Mouse (Mus musculus) embryo, embryonic 9.5 days (tissue): ENCODE data around the gene Coro2b.
"Not testable (repeated sequence)": the region's sequence is repeated elsewhere in the genome, so short reads cannot be mapped to it uniquely, and the experiment has no call there.

Experiments used
- DNase-seq: peaks from one replicate; pipeline ENCODE4 v3.0.0-alpha.2; 2017; ENCODE audit errors: extremely low spot score

Gene Coro2b

DNA sequence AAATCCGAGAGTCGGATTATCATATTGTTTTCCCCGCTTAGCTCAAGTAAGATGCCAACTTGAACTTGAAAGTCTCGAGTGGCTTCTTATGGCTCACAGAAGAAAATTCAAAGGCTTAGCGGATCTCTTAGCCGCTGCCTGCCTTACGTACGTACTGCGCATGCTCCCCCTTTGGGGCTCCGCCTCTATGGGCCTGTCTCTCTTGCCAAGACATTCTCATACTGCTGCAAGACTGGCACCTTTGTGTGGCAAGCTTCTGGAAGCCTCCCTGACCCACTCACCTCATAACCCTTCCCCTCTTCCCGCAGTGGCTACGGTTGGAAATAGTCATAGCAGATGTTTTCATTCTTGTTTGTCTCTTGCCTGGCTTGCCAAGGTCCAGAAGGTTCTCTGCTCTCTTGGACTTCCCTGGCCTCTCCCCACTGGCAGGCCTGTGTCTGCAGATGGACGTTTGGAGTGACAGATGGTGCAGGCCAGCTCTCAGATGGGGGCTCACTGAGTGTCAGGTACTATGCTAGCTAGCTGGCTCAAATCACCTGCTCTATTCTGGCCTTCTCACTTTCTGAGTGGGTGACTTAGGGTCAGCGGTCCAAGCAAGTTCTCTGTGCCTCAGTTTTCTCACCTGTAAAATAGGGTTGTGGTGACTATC is 65.2 kb downstream of the Coro2b start:
- no peak for DNase-seq

DNA sequence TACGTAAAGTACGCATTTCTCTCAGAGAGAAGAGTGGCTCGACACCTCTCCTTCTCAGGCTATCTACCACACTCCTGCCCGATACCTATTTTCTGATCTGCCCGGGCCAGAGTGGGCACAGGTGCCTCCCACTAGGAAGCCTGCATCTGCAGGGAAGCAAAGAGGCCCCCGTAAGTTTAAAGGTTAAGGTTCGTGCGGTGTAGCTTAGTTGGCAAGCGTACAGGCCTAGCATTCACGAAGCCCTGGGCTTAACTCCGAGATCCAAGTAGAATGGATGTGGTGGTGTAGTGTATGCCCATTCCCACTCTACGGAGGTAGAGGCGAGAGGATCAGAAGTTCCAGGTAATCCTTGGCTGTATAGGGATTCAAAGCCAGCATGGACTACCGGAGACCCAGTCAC is 65.8 kb downstream of the Coro2b start:
- DNase-seq: no peak

DNA sequence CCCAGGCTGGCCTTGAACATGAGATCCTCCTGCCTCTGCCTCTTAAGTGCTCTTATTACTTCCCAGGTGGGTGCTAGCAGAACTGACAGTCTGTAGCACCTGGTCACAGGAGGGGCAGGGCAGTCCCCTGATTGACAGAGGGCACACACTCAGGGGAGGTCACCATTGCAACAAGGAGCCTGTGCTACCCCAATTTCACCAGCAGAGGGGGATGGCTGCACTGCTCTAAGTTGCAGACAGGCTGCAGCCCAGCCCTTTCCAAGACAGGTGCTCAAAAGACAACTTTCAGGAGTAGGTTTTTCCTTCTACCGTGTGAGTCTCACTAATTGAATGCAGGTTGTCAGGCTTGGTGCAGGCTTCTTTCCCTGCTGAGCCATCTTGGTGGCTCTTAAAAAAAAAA is 66.4 kb downstream of the Coro2b start:
- peak; percentile 78 for DNase-seq

DNA sequence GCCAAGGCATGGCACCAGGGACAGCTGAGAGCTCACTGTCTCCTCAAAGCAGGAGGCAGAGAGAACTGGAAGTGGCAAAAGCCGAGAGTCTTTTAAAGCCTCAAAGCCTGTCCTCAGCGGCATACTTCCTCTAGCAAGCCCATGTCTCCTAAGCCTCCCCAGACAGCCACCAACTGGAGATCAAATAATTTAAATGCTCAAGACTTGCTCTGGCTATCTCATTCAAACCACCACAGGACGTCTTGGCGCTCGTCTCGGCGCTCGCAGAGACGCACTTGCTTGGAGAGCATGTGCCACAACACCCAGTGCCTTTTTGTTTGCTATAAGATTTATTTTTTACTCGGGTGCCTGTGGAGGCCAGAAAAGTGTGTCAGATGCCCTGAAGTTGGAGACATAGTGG is 67.1 kb downstream of the Coro2b start:
- no peak for DNase-seq

DNA sequence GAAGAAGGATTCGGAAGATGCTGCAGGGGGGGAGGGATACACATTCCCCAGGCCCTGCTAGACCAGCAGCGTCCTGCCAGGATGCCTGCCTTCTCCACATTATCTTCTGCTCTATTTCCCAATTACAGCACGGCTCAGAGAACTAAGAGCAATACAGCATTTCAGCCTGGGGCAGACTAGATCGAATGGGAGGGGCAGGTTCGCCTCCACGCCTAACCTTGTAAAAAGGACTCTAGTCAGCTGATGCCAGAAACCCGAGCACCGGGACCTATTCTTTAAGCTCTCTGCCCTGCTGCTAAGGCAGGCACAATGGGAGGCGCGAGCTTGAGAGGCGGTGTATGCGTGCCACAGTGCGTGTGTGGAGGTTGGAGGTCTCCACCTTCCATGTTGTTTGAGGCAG is 67.7 kb downstream of the Coro2b start:
- DNase-seq: peak; percentile 17

DNA sequence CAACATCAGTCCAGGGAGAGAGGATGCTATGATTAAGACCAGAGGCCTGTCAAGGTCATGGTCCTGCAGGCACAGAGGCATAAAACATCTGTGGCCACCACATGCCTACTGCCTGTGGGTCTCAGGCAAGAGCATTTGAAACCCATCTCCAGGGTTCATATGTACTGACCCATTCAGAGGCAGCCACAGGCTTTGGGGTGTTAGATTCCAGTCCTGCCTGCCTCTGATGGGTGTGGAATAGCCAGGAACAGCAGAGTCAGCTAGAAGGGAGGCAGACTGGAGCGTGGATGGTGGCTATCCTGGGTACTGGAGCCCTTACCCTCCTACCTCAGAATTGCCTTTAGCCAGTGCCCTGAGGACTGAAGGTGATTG is 69.4 kb downstream of the Coro2b start:
- no peak for DNase-seq

DNA sequence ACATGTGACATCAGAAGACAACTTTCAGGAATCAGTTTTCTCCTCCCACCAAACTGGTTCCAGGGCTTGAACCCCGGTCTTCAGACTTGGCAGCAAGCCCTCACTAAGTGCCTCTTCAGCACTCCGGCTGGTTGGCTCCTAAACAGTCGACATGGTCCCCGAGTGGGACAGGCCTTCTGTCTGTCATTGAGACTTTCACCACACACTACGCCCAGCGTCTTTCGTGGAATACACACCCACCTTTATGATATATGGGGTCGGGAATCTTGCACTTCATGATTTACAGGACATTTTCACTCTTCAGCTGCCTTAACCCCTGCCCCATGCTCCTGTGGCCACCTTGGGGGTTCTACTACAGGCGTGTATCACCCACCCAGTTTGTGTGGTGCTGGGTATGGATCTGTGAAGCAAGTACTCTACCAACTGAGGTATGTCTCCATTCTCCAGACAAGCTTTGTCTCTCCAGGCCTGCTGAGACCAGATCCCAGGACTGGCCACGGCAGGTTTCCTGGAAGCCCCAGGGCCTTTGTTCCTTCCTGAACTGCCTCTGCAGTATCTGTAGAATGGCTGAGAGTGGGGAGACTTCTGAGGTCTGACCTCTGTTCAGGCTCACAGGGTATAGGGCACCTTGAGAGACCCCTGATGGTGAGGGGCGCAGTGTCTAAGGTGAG is 70.0 kb downstream of the Coro2b start:
- no peak for DNase-seq

DNA sequence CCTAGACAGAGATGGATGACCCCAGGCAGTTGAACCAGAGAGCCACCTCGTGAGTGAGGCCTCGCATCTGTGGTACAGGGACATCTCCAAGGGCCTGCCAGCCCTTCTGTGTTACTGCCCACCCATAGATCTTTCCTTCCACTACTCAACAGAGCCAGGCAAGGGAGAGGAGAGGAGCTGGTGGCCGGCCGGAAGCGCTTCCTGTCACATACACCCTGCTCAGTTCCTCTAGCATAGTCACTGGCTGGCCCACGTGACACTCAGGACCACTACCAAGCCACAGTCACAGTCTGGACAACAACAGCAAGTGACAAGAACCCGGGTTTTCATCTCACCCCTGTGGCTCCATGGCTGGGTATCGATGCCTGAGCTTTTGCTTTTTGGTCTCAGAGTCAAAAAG is 70.8 kb downstream of the Coro2b start:
- DNase-seq: no peak

DNA sequence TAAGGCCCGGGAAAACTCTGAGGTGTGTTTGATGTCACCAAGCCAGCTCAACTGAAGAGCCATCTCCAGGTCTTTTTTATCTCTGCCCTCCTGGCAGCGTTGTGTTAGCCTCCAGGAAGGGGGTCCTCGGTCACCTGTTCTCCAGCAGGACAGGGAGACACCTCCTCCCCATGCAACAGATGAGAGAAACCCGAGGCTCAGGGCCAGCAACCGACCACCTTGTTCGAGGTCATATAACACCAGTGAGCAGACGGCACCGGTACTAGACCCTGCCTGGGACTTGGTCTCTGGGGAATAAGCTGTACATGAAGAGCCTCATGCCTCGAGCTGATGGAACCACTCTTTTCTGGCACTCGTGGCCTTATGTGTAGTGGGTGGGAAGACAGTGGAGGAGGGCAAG is 72.1 kb downstream of the Coro2b start:
- no peak for DNase-seq

DNA sequence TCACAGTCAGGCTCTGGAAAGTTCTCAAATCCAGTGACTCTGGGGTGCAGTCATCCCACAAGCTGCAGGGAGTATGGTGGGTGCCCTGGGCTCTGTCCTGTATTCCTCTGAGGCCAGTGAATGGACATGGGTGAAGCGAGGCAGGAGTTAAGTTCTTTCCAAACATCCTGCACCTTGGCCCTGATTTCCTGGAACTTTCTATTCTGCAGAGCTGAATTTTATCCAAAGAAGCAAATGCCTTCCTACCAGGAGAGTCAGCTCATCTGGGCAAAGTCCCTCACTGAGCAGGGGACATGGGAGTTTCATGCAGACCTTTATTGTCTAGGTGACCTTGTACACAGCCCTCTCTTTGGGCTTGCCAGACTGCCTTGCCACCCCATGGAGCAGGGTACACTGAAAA is 75.1 kb downstream of the Coro2b start:
- DNase-seq: no peak

DNA sequence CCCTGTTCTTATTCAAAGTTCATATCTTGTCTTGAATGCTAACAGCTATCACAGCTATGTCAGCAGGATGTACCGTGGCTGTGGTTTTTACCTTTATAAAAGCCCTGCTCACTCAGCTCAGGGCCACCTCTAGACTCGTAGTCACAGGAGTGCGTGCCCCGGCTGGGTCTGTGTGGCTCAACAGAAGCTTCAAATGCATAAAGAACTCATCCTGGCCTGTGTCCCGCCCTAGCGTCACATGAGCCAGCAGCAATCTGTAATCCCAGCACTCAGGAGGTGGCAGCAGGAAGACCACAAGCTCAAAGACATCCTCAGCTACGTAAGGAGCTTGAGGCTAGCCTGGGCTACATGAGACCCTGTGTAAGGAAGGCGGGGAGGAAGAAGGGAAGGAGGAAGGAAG is 75.7 kb downstream of the Coro2b start:
- no peak for DNase-seq

DNA sequence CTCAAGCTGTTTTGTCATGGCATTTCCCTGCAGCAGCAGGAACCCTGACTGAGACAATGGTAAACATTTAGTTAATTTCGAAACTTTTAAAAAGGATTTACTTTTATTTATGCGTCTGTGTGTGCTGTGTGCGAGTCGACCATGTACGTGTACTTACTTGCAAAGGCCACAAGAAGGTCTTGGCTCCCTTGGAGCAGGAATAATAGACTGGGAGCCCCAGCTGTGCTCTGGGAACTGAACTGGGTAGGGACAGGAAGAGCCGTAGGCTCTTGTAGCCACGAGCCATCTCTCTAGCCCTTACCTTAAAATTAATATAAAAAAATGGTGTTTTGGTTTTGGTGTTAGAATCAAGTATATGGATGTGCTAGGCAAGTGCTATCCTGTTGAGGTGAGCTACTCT is 76.8 kb downstream of the Coro2b start:
- no peak for DNase-seq

DNA sequence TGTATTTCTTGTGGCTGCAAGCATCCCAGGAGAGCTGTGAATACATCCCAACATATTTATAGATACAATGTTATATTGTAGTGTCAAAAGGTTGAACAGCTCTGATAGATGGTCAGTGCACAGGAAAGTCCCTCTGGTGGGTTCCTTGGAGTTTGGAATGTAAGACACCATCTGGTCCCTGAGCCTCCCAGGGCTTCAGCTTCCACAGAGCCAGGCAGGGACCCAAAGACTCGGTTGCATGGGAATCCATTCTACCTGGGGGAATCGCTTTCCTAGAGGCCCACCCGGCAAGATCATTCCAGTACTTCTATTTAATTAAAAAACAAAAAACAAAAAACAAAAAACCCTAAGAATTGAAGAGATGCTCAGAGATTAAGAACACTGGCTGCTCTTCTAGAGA is 78.4 kb downstream of the Coro2b start:
- no peak for DNase-seq

DNA sequence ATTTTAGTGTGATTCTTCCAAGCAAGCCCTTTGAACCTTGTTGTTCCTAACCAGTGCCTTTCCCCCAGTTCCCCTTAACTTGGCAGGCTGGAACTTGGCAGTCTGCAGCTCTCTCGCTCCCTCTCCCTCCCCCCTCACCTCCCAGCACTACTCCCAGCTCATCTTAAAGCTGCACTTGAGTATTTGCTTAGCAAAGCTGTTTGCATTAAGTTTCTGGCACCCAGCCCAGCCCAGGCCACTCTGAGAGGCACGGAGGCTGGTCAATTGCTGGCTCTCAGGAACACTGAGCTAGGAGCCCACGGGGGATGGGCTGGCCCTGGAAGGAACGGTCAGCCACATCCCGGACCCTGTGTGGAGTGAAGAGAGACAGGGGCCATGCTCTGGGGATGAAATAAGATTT is 80.8 kb downstream of the Coro2b start:
- no peak for DNase-seq

DNA sequence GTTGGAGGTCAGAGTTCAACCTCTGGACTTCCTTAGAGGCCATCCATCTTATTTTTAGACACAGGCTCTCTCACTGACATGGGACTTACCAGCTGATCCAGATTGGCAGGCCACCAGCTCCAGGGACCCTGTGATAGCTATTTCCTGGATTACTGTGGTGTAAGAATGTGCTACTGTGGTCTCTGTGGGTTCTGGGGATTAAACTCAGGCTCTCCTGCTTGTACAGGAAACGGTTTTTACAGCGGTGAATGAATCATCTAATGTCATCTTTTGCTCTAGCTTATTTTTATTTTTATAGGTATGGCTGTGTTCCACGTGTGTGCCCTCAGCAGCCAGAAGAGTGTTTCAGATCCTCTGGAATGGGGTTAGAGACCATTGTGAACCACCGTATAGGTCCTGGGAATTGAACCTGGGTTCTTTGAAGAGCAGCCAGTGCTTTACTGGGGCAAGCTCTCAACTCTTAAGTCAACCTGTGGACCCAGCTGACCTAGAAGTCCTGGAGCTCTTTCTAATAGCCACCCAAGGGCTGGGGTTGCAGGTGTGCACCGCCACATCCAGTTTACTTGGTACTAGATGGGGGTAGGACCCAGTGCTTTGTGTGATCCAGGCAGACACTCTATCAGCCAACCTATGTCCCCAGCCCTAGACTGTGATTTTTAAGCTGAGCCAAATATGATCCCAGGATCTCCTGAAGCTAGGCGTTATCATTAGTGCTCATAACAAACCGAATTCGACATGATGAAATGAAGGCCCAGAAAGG is 81.5 kb downstream of the Coro2b start:
- DNase-seq: no peak

DNA sequence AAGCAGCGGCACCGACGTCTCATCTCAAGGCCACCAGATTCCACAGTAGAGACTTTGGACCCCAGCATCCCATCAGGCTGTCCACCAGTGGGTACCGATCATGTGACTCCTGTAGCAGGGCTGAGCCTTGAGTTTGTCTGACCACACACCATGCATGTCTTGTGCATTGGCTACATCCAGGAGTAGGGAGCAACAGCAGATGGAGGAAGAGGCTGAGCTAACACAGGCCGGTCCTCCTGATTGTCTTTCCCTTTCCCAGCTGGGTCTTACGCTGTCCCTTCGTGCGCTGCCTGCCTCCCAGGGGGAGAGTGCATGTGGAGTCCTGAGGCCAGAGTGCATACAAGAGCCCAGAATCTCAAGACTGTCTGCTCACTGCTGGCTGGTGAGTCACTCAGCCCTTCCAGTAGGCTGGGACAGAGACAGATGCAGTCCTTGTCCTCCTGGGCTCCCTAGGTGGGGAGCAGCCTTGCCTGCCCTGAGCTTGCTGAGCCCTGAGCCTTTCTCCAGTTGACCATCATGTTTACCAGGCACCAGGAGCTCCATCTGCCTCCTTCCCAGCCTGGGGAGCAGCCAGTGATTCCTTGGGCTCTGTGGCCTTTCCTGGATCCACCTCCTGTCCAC is 84.4 kb downstream of the Coro2b start:
- DNase-seq: no peak

DNA sequence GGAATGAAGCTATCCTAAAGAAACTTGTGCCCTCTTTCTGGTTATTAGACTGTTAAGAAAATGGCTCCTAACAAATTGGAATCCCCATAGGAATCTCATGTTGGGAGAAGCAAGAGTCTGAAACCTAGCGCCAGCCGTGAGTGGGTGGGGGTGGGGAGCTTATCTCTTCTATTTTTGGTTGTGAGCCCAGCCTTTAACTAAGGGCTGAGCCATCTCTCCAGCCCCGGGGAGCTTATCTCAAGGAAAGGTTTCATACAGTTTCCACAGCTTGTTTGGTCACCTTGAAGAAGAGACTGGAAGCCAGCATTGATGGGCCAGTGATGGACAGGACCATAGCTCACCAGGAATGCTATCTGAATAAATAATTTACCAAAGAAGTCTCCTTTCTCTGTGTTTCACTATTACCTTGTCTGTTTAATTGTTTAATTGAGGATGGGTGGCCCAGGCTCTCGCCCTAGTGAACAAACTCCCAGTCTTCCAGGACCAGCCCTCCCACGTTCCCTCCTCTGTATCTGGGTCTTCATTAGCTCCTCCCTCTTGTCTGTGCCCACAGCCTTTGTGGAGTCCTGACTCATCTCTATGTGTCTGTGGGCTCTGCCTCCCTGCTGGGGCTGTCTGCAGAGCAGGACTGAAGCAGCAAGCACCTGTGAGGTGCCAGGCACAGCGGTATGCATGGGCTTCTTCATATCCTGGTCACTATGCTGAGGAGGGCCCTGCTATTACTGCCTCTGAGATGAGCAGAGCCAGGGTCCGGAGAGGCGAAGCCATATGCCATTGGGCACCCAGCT is 85.1 kb downstream of the Coro2b start:
- no peak for DNase-seq

DNA sequence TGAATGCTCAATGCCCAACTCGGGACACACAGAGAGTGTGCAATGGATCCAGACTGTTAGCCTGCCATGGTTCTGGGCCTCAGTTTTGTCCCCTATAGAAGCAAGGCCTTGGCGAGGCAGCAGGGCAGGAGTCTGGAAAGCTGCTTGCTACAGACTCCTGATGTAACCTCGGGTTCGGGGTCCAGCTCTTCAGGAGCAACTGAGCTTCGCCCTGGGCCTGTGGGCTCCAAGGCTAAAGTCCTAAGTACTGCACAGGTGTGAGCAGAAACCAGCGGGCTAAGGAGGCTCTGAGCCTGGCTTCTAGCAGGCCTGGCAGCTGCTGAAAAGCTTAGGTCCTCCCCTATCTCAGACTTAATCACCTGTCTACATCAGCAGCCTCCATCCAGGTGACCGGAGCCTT is 86.0 kb downstream of the Coro2b start:
- DNase-seq: no peak

DNA sequence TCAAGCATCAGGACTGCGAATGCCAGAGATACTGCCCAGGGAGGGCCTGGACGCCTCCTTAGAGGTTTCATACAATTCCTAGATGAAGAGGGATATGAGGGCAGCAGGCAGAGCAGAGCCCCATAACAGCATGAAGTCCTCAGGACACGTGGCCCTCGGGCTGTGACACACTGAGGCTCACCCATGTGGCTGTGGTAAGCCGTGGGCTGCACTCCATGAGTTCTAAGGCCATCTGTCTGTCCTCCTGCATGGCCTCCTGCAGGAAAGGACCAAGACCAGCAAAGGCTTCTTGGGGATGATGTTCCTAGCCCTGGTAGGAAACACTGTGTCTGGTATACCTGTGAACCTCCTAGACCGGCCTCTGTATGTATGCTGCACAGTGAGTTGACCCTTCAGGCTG is 86.5 kb downstream of the Coro2b start:
- DNase-seq: no peak

DNA sequence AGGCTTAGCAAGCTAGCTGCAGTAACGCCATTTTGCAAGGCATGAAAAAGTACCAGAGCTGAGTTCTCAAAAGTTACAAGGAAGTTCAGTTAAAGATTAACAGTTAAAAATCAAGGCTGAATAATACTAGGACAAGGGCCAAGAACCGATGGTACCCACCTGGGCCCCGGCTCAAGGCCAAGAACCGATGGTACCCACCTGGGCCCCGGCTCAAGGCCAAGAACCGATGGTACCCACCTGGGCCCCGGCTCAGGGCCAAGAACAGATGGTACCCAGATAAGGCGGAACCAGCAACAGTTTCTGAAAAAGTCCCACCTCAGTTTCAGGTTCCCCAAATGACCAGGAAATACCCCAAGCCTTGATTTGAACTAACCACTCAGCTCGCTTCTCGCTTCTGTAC is 89.5 kb downstream of the Coro2b start:
- DNase-seq: not testable (repeated sequence)

DNA sequence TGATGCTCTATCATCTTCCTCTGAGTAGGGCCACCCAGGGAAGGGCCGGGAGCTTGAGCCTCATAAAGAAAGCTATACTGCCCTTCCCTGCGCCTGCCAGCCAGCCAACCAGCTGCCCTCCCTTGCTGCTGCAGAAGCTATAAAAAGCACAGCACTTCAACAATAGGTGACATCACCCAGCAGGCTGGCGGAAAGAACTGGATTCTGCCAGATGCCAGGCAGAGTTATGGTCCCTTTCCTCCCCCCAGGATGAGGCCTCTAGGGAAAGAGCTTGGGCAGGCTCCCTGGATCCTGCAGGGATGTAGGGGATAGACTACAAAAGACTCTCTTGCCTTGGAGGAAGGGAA is 98.1 kb downstream of the Coro2b start:
- no peak for DNase-seq

DNA sequence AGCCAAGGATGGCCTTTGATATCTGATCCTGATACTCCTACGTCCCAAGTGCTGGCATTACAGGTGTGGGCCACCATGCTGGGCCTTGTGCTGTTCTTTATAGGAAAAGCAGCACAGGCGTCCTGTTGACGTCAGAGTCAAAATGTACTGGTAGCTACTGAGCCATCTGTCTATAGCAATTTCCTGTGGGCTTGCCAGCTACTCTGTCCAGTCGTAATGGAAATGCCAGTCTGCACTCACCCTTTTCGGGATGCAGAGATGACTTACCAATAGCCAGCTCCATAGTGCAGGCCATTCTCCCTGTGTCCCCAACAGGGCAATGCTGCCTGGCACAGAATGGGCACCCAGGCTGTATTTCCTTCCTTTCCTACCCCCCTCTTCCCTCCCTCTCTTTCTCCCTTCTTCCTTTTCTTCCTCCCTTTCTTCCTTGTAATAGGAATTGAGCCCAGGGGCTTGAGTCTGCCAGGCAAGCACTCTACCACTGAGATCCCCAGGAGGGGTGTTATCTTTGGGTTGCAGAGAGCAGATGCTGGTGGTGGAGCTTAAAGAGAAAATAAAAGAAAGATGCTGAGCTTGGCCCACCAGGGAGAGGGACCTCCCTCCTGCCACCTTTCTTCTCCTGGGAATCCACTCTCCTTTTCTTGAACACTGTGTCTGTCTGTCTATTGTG is 98.6 kb downstream of the Coro2b start:
- no peak for DNase-seq
